Mouse (Mus musculus) gastrocnemius, adult 18-20 months (tissue): ENCODE measurements around the gene Hoxc8. TPM values are rescaled to one million over a fixed set of nuclear protein-coding genes. Genes with fewer than 3 reads are reported as not detected.

Experiments used
- DNase-seq: peaks from one replicate; pipeline ENCODE4 v3.0.0; 2021; ENCODE audit warnings: low spot score
- total RNA-seq, 2 experiments: library from RNA; stranded (reverse); gene quantifications; 2 replicates each; pipeline ENCODE4 v1.2.3; 2021

The Hoxc8 gene
- total RNA-seq, 2 experiments from 2014 or later, result 1.3 to 1.9 TPM

DNA sequence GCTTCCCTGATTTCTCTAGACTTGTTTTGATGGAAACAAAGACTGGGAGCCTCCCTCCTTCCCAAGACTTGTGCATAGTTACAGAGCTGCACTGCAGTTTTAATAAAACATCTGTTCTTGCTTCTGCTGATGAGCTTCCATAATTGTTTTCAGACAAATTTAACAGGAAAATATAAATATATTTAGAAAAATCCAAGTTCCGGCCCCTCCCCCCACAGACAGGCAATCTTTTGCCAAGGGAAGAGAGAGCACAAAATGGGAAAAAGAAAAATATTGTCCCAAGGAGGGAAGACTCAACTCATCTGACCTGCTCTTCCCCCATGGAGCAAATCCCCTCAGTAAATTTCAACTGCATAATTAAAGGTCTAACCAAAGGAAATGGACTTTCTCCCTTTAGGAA lies 15.9 kb downstream of the Hoxc8 start:
- DNase-seq, result no peak

DNA sequence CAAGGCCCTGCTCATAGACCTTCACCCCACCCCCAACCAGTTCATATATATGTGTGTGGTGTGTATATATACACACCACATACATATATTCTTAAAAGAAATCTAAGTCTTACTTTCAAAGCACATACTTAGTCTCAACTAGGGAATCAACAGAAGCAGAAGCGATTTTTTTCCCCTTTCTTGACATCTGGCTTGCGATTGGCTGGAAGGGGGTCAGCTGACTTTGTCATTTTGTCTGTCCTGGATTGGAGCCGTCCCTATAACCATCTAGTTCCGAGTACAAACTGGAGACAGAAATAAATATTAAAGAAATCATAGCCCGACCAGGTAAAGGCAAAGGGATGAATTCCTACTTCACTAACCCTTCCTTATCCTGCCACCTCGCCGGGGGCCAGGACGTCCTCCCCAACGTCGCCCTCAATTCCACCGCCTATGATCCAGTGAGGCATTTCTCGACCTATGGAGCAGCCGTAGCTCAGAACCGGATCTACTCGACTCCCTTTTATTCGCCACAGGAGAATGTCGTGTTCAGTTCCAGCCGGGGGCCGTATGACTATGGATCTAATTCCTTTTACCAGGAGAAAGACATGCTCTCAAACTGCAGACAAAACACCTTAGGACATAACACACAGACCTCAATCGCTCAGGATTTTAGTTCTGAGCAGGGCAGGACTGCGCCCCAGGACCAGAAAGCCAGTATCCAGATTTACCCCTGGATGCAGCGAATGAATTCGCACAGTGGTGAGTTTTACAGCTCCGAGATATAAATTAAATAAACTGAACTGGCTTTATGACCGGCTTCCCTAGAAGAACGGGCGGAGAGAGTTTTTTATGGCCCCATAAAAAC lies 19.1 kb downstream of the Hoxc8 start:
- no peak for DNase-seq

DNA sequence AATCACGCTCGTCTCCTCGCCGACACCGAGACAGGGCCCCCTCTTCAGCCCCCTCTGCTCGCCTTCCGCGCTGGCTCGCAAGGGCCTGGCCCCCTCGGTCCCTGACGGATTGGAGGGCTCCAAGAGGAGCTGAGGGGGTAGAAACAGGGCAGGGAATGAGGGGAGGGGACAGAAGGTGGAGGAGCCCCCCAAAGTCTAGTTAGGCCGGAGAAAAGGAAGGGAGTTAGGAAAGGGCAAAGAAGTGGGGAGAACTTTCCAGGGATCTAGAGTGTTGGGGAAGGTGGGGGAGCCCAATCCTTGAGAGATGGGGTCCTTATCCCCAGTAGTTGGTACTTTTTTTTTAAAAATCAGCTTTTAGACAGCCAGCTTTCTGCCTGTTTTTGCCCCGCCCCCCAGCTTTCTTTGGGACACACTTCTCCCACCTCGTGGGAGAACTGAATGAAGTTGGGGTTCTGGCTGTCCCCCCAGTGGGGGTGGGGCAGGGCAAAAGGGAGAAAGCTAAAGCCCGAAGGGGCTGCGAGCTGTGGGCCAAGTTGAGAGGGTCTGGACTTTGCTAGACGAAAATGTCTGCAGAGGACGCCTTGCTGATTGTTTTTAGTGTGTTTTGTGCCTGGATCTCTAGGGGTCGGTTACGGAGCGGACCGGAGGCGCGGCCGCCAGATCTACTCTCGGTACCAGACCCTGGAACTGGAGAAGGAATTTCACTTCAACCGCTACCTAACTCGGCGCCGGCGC lies 19.9 kb downstream of the Hoxc8 start:
- no peak for DNase-seq

DNA sequence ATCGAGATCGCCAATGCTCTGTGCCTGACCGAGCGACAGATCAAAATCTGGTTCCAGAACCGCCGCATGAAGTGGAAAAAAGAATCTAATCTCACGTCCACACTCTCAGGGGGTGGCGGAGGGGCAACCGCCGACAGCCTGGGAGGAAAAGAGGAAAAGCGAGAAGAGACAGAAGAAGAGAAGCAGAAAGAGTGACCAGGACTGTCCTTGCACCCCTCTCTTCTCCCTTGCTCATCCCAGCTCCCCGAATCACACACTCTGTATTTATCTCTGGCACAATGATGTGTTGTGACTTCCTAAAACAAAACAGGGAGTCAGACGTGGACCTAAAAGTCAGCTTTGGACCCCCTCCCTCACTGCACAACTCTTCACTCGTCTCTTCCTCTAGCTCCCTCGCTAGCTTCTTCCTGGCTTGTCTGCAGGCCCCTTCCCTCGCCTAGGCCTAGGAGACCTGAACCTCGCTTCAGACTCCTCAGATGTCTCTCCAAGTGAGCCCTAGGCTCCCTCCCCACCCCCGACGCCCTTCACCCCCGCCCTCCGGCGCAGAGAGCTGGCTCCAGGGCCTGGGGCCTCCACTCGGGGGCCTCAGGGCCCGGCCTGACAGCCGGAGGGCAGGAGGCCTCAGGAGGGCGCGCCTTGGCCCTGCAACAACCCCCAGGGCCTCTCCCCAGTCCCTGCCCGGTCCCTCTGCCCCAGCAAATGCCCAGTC lies 20.6 kb downstream of the Hoxc8 start:
- DNase-seq, result no peak

DNA sequence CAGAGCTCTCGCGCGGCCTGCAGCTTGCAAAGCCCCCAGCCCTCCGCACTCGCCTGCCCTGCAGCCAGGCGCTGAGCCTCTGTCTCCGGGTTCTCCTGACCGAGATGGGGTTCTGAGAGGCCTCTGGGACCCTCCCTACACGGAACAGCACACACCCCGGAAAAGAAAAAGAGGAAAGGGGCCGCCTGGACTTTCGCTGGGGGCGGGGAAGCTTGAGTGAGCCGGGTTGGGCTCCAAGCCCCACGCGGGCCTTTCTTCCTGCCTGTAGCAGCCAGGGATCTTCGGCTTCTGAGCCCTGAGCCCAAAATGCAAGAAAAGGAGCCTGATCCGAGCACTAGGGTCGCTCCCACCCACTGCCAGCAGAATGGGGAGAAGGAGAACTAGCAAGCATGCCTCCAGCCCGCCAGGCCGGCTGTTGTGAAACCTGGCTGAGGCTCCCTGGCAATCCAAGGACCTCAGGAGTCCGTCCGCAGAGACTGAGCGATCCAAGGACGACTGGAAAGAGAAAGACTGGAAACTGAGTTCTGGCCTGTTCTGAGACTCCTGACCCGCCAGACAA lies 21.6 kb downstream of the Hoxc8 start:
- DNase-seq, result no peak

DNA sequence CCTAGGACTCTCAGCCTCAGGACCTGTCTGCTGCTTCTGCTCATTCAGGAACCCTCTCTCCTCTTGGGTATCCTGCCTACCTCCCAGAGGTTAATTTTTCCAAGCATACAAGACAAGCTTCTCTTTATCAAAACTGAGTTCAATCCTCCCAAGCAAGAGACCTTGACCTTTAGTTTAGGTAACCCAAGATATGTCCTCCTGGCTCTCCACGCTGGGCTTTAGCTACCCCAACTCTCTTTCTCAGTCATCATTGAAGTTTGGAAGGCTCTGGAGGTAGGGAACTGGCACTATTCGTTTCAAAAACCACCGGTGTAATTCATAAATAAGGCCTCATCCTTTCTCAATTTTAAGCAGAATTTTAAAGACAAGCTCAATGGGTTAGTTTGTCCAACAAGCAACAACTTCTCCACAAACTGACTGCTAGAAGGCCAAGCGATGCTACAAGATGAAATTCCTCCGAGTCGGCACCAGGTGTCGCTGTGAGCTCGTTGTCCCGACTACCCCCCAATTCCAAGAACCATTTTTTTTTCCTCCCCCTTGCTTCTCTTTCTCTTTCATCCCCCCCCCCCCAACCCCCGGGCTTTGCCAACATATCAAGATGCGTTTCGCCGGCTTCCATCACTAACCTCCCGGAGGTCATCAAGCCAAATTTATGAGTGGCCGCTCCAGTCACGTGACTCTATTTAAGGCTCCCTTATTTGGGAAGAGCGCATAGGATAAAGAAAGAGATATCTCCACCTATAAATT lies 23.0 kb downstream of the Hoxc8 start:
- peak; percentile 50 for DNase-seq

DNA sequence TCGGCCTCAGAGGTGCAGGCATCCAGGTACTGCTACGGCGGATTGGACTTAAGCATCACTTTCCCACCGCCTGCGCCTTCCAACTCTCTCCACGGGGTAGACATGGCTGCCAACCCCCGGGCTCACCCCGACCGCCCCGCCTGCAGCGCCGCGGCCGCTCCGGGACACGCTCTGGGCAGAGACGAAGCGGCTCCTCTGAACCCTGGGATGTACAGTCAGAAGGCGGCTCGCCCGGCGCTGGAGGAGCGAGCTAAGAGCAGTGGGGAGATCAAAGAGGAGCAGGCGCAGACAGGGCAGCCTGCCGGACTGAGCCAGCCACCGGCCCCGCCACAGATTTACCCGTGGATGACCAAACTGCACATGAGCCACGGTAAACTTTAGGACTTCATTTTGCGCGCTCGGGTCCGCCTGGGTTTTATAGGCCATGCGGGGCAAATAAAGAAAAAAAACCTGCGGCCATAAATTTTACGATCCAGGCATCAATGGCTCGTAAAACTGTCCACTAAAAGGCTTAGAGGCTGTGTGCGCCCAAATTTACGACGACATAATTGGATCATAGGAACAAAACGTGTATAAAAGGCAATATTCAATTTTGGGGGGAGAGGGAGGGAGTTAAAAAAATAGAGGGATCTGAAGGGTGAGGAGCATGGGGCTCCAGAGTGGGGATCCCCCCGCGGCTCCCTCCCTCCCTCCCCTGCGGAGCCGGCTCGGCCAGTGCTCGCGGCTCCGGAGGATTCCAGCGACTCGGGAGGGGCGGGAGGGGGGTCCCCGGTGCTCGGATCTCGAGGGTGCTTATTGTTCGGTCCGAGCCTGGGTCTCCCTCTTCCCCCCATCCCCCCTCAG lies 24.0 kb downstream of the Hoxc8 start:
- DNase-seq, result peak; percentile 60

DNA sequence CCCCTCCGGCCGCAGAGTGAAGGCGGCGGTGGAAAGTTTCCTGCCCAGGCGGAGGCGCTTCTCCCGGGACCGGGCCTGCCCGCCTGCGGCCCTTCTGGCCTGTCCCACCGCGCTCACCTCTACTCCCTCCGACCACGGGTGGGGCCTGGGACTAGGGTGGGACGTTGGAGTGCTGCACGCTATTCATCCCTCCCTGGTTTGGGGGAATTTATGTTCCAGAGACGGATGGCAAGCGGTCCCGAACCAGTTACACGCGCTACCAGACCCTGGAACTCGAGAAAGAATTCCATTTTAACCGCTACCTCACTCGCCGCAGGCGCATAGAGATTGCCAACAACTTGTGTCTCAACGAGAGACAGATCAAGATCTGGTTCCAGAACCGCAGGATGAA lies 24.6 kb downstream of the Hoxc8 start:
- DNase-seq, result no peak

DNA sequence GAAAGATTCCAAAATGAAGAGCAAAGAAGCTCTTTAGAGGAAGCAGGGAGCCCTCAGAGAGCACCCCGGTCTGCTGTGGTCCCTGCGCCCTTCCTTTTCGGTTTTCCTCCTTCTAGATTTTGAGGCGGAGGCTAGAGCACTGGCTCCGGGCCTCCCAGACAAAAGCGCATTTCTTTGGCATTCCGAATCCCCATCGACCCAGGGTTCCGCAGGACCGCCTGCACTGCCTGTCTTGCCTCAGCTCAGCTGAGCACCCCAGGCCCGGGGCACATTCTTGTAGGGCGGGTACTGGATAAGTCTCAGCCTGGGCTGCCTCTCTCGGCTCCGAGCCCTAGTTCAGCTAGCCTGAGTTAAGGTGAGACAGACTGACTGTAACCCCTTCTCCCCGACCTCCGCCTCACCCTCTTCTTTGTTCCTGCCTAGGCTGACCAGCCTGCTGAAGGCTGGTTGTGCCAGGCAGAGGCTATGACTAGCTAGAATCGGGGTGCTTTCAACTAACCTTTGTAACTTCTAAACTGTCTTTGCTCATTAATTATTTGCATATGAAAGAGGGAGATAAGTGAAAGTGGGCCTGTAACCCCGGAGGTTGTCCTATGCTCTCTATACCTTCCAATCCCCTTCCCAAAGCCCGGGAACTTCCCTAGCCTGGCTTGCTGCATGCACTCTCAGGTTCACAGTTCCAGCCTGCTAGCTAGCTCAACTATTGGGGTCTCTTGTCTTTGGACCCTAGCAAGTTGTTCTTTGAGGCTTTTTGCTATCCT lies 25.2 kb downstream of the Hoxc8 start:
- DNase-seq, result no peak

DNA sequence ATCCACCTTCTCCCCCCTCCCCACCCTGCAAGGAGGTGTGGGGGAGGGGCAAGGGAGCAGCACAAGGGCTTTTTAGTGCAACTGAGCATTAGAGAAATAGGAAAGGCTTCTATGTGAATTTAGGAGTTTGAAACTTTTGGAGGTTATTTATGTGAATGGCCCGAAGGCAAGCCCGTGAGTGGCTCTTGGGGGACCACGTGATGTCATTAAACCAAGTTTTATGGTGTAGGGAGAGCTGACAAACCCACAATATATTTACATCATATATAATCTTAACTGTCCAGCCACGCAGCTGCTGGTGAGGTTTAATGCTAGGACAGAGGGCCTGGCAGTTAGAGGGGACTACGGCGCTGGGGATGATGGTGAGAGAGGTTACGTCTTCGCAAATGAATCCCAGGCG lies 28.2 kb downstream of the Hoxc8 start, which contains the start of gene Hoxc4:
Hoxc4 (plus strand) TSS at position 299 of the 400 bp plus-strand sequence.
- DNase-seq, result no peak

DNA sequence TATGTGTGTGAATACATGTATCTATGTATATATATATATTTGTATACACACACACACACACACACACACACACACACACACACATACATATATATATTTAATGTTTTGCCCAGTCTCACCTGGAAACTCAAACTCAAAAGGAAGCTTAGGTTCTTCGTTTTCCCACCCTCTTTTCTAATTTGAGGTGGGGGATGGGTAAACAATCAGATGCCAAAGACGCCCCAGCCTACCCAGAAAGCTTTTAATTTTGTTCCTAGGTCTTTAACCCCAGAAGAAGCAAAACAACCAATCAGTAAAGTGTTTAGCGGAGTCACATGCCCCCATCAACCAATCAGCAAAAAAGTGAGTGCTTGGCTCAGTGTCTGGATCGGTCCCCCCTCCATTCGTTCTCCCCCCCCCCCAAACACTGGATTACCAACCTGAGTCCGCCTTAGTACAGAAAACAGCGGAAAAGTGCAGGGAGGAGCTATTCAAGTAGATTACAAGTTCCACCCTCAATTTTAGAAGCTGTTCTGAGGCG lies 30.6 kb downstream of the Hoxc8 start:
- no peak for DNase-seq

DNA sequence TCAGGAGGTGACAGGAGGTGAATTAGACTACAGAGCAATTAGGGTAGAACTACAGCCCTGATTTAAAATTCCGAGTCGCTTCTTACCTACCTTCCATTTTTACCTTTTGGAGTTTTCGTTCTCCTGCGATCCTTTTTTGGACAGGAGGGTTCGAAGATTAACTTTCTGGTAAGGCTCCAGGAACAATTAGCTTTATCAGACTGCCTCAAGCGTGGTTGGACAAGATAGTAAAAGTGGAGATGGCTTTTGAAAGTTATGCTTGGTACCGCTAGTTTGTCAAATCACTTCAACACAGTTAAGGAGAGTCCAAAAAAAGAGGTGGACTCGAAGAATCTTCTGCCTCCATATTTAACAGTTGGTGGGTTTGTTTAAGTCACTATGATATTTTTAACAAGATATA lies 31.1 kb downstream of the Hoxc8 start:
- no peak for DNase-seq

DNA sequence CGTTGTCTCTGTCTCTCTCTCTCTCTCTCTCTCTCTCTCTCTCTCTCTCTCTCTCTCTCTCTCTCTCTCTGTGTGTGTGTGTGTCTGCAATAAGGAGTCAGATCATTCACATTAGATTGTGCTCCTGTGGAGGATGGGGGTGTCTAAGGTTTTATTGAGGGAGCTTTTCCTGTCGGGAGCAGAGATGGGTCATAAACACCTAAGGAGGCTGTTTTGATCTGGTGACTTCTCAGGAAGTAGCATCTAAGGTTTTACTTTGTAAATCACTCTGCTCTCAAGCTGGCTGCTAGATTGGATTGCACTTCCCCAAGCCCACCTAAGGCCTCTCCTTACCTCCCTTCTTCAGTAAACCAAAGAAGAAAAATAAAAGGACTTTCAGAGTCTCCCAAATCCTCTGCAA lies 33.7 kb downstream of the Hoxc8 start:
- DNase-seq, result no peak

DNA sequence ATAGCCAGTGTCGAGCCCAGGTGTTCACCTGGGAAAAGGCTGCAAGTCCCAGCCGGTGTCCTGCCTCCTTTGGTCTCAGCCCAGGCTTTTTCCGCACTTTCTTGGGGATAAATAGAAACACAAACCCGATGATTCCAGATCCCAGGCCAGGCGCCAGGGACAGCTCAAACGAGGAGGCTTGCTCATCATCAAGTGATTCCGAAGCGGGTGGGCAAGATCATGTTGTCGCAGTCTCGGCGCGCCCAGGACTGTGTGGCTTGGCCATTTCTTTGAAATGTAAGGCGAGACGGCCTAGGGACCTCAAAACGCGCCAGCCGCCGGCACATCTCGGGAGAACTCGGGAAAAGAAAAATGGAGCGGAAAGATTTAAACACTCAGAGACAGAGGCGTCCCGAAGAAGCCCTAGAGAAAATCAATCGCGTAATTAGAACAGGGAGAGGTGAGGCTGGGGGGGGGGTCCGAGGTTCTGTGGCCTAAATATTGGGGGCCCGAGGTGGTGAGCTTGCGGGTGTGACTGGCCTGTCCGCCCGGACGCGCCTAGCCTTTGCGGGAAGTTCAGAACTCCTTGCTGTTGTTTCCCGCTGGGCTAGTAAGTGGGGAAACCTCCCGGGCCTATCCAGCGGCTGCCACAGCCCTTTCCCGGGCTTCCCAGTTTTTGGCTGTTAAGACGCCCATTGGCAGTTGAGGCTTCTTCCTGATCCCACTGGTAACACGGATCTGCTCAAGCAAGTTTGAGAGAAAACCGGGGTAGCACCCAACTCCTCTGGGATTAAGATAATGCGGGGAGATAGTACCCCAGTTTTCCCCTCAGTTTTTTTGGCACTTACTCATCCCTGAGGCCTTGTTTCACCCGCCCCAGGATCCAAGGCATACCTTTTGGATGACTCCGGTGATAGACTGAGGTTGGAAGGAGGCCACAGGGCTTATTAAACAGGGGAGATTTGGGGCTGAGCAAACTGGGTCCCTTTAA lies 37.1 kb downstream of the Hoxc8 start:
- DNase-seq, result peak; percentile 80

DNA sequence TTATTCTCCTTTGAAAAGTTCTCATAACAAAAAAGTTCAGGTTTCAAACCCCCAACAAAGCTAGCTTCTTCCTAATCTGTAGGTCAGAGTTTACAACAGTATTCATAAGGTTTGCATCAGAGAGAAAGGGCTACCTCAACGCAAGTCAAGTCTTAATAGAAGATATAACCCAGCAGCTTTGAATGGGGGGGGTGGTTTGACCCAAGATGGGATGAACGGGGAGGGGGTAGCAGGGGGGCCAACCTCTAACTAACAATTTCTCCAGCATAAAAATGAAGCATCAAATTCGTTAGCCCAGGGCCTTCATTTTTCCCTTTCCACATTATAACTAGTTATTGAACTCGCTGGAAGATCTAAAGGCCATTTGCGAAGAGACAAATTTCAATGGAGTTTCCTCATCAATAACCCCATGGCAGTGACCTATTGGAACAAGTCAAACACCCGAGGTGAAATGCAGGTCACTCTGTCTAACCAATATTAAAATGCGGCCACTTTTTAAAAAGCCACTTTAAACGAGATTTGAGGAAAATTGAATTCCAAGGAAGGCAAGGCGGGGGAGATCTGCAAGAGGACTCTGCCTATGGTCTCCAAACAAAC lies 38.6 kb downstream of the Hoxc8 start:
- DNase-seq, result no peak

DNA sequence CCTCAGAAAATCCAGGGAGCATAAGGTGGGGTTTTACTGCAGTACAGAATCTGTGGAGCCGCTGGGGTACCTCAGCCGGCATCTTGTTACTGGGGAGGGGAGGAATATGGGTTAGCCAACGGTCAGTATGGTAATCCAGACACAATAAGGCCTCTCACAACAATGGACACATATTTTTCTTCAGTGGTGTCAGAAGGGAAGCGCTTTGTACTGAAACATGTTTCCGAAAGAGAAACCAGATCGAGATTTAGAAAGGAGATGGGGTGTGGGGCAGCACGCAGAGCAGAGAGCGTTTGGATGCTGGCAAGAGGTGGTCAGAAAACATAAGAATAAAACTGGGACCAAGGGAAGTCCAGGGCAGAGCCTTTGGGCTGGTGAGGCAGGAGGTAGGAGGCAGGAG lies 39.7 kb downstream of the Hoxc8 start:
- no peak for DNase-seq

DNA sequence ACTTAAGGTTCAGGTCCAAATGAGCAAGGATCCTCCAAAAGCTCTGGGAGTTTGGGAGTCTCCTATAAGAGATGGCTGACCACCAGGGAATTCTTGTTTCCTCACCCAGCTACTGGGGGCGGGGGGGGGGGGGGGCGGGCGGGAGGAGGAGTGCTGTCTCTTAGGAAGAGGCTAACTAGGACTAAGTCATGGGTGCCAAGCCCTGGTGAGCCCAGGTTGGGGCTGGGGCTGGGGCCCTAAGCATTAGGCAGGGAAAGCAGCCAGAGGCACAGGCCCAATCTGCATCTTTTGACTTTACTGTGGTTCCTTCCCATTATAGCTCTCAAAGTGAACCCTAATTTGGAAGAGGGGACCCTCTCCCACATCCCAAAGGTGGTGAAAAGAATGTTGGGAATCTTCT lies 41.8 kb downstream of the Hoxc8 start:
- no peak for DNase-seq
